Mouse (Mus musculus): ENCODE results near the gene Gm9733. TPM values are rescaled to one million over a fixed set of nuclear protein-coding genes. Genes with fewer than 3 reads are reported as not detected.

Gene Gm9733
- polyA plus RNA-seq (2017; shearing (Covaris generic)), result not detected

GRCm38 (mm10) chr3:15332063-15332462 is at the start of gene Gm9733:
Gene Gm9733, minus strand, starts transcription at chr3:15332302.

Other genes starting within 250 kb of the Gm9733 start
- 0.91 TPM for gene Sirpb1a, start 94.2 kb upstream of the Gm9733 start, polyA plus RNA-seq (2017; shearing (Covaris generic))
- not detected for gene Sirpb1b, start 242.8 kb upstream of the Gm9733 start, polyA plus RNA-seq (2017; shearing (Covaris generic))